Mouse (Mus musculus): ENCODE data around the gene Sytl5.

Gene Sytl5

GRCm38 (mm10) chrX:9885322-9885721 is at the start of gene Sytl5:
Gene Sytl5, plus strand, starts transcription at chrX:9885622.
- DNase-seq, result no peak

DNA sequence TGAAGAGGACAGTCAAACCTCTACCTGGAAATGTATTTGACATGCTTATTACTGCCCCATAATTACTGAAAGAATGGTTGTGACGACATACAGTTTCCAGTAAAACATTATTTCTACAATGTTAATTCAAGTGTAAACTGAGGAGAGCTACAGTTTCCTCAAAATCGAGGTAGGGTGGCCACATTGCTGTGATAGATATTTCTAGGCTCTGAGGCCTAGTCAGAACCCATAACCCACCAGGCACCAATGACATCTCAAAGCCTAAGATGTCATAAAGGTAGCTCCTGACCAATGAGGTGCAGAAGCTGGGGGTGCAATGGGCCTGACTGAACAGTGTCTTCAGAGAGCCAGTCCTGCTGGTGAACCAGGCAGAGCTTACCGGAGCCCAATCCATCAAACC is 38.8 kb upstream of the Sytl5 start, which contains the start of gene Hypm:
Gene Hypm (plus strand): TSS at position 301 of the 400 bp plus-strand sequence.
- no peak for DNase-seq

- no peak for DNase-seq
Observed at GRCm38 (mm10) chrX:9849403-9849802, 36.0 kb upstream of the Sytl5 start, which contains the start of gene H2al3. Gene H2al3, plus strand, starts transcription at chrX:9849703.

GRCm38 (mm10) chrX:9861859-9862258 is 23.6 kb upstream of the Sytl5 start:
- DNase-seq, result no peak

DNA sequence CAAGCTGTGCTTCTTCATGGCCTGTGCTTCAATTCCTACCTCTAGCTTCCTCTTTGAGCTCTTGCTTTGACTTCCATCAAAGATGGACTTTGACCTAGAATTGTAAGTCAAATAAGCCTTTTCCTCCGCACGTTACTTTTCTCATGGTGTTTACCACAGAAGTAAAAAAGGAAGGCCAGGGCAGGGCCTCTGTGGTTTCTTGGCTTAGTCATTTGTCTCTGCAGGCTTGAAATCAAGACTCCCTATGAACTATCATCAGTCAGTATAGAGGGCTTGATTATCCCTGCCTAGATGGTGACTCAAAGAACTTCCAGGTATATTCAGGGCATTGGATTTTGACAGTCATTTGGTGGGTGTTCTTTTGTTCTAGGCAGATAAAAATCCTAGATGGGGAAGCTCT is 9.9 kb upstream of the Sytl5 start:
- no peak for DNase-seq

GRCm38 (mm10) chrX:9909572-9909971 is 24.1 kb downstream of the Sytl5 start:
- DNase-seq, result no peak

- no peak for DNase-seq
Observed at GRCm38 (mm10) chrX:9933839-9934238, 48.4 kb downstream of the Sytl5 start.

DNA sequence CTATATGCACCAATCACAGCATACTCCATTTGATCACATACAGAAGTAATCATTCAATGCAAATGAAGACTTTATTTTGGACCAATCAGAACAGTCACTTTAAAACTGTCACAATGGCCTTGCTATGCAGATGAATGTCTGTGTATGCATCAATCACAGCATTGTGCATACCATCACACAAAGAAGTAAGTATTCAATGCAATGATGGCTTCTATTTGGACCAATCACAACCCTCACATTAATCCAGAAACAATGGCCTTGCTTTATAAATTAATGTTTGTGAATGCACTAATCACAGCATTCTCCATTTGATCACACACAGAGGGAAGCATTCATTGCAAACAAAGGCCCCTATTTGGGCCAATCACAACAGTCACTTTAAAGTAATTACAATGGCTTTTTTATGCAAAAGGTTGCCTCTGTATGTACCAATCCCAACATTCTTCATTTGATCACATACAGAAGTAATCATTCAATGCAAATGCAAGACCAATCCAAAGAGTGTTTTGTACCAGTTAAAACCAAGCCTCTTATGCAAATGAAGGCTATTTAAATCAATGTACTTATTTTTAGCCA is 98.8 kb downstream of the Sytl5 start:
- no peak for DNase-seq

- DNase-seq, result no peak
Observed at GRCm38 (mm10) chrX:10000718-10001117, 115.3 kb downstream of the Sytl5 start.

GRCm38 (mm10) chrX:10005946-10006345 is 120.5 kb downstream of the Sytl5 start:
- no peak for DNase-seq

DNA sequence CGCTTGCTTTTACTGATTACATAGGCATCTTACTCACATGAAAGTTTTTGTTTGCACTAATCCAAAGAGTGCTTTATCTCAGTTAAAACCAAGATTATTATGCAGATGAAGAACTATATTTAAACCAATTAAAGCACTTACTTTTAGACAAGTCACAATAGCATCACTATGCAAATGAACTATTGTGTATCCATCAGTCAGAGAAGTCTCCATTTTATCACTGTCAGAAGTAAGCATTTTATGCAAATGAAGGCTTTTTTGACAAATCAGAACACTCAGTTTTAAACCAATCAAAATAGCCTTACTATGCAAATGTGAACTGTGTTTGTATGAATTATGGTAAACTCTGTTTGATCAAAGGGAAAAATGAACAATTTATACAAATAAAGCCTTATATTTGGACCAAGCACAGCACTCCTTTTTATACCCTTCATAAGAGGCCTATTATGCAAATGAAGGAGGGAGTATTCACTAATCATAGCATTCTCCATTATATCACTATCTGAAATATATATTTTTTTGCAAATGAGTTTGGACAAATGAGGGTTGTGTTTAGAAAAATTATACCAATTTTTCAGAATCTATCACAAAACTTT is 122.4 kb downstream of the Sytl5 start:
- no peak for DNase-seq

DNA sequence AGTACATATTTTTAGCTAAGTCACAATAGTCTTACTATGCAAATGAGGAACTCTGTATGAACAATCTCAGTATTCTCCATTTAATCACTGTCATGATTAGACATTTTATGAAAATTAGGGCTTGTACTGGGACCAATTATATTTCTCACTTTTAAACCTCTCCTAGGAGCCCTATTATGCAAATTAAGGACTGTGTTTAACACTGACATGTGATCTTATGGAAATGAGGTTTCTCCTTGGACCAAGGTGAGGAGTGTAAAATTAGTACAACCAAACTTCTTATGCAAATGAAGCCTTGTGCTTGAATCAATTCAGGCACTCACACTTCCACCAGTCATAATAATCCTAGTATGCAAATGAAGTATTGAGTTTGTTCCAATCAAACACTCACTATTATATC is 124.8 kb downstream of the Sytl5 start:
- no peak for DNase-seq

- DNase-seq, result no peak
Observed at GRCm38 (mm10) chrX:10034666-10035065, 149.2 kb downstream of the Sytl5 start.
